Mouse (Mus musculus) heart, postnatal 0 days (tissue): ENCODE data around the gene Ipo4. TPM values are rescaled to one million over a fixed set of nuclear protein-coding genes. Genes with fewer than 3 reads are reported as not detected.

Experiments
- ATAC-seq: fragments of 200-750 bp; cut with Nextera tagmentation; 2 replicates; pipeline ENCODE4 v1.8.0; 2017; ENCODE audit warnings: low read depth, moderate number of reproducible peaks, moderate library complexity; ENCODE audit not compliant: insufficient read depth
- DNase-seq: peaks from one replicate; pipeline ENCODE4 v3.0.0-alpha.2; 2016; ENCODE audit warnings: low spot score
- H3K27ac ChIP-seq: fragments of 300-500 bp; sonication (generic); 2 replicates; pipeline ENCODE4 v1.5.1; 2014; ENCODE audit warnings: low read depth, mild to moderate bottlenecking
- H3K27me3 ChIP-seq: fragments of 300-500 bp; sonication (generic); 2 replicates; pipeline ENCODE4 v1.6.1; 2014; ENCODE audit warnings: low read length, mixed read lengths; ENCODE audit not compliant: control insufficient read depth, insufficient read depth
- H3K36me3 ChIP-seq: fragments of 300-500 bp; sonication (generic); replicated peaks from 2 replicates; pipeline ENCODE4 v1.6.1; 2014; ENCODE audit warnings: low read length, mixed read lengths; ENCODE audit not compliant: control insufficient read depth, insufficient read depth
- H3K4me1 ChIP-seq: fragments of 300-500 bp; sonication (generic); 2 replicates; pipeline ENCODE4 v1.6.1; 2014; ENCODE audit warnings: antibody characterized with exemption; ENCODE audit not compliant: control insufficient read depth, insufficient read depth
- H3K4me2 ChIP-seq: fragments of 300-500 bp; sonication (generic); 2 replicates; pipeline ENCODE4 v1.6.1; 2014; ENCODE audit warnings: low read depth, mild to moderate bottlenecking, low read length, moderate library complexity
- H3K4me3 ChIP-seq: fragments of 300-500 bp; sonication (generic); 2 replicates; pipeline ENCODE4 v1.5.1; 2014; ENCODE audit warnings: low read depth, low read length
- H3K9ac ChIP-seq: fragments of 300-500 bp; sonication (generic); replicated peaks from 2 replicates; pipeline ENCODE4 v1.6.1; 2014; ENCODE audit warnings: low read depth, low read length, mixed read lengths
- H3K9me3 ChIP-seq: fragments of 300-500 bp; sonication (generic); replicated peaks from 2 replicates; pipeline ENCODE4 v1.6.1; 2016; ENCODE audit warnings: low read length; ENCODE audit not compliant: control insufficient read depth
- CTCF ChIP-seq: IDR thresholded peaks from 2 replicates; pipeline ENCODE4 v1.5.1; 2016; ENCODE audit warnings: antibody characterized with exemption, control low read depth, low read depth
- EP300 ChIP-seq: IDR thresholded peaks from 2 replicates; pipeline ENCODE4 v1.6.1; 2016; ENCODE audit warnings: antibody characterized with exemption, low read depth
- WGBS: fragments of 180-500 bp; shearing (Covaris S2); extraction: QIAGEN DNeasy Blood & Tissue Kit; methylation state at CpG from one replicate; pipeline ENCODE4 v1.1.7; 2014; 5-methylcytosine and 5-hydroxymethylcytosine counted together
- polyA plus RNA-seq: library from polyadenylated mRNA; unstranded; fragments of >200 nt; fragmentation: Nextera tagmentation; extraction: Ambion mirVana; gene quantifications from 2 replicates; pipeline ENCODE4 v1.2.1, GENCODE M21; 2015
- total RNA-seq: library from RNA; depleted of rRNA; stranded (reverse); fragments of >200 nt; gene quantifications from 2 replicates; pipeline ENCODE4 v1.2.3, GENCODE M21; 2014; ENCODE audit warnings: low replicate concordance

Gene Ipo4
- total and polyA plus RNA-seq, 2 experiments from 2014 or later = 37.6 to 49.8 TPM

DNA sequence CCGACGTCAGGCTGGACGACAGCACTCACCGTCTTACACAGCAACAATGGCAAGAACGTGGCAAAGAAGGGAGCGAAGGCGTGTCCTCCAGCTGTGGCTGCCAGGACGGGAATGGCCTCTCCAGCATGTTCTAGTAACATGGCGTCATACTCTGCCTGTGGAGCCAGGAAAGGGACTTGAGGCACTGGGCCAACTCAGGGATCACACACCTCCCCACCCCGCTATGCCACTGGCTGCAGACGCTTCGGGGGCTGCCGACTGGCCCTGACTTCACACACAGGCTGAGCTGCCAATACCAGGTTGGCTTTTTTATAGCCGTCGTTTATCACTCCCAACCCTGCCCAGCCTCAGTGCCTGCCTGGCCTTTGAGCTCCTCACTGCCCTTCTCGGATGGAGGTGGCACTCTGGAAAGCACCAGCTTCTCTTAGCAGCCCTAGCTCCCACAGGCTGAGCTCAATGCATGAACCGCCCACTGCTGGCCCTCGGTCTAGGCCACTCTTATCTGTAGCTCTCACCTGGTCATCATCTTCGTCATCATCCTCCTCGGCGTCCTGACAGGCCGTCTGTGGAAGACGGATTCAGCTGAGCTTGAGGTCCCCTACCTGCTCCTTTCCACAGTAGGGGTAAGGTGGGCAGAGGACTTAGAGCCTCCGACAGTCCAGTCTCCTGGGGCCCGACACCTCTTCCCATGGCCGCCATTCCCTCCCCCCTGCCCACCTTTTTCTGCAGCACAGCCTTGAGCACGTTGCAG lies 7.5 kb downstream of the Ipo4 start:
- H3K9ac ChIP-seq = no peak overlapping the region
- H3K27me3 ChIP-seq = no peaks in the 10 kb centered on the region
- TF ChIP-seq EP300 = no peak
- 79% methylated on average over 27 of the region's 27 CpGs for WGBS
- ATAC-seq (0 out of 2 replicates have a peak, but pooled peaks have one; percentile 26), DNase-seq (no peak)
- no peak overlapping the region for H3K4me3 ChIP-seq
- no peak overlapping the region for H3K27ac ChIP-seq
- peaks cover 85% of the 10 kb centered on the region for H3K36me3 ChIP-seq
- no peaks in the 10 kb centered on the region for H3K4me1 ChIP-seq
- H3K9me3 ChIP-seq = no peaks in the 10 kb centered on the region
- H3K4me2 ChIP-seq = no peak overlapping the region

DNA sequence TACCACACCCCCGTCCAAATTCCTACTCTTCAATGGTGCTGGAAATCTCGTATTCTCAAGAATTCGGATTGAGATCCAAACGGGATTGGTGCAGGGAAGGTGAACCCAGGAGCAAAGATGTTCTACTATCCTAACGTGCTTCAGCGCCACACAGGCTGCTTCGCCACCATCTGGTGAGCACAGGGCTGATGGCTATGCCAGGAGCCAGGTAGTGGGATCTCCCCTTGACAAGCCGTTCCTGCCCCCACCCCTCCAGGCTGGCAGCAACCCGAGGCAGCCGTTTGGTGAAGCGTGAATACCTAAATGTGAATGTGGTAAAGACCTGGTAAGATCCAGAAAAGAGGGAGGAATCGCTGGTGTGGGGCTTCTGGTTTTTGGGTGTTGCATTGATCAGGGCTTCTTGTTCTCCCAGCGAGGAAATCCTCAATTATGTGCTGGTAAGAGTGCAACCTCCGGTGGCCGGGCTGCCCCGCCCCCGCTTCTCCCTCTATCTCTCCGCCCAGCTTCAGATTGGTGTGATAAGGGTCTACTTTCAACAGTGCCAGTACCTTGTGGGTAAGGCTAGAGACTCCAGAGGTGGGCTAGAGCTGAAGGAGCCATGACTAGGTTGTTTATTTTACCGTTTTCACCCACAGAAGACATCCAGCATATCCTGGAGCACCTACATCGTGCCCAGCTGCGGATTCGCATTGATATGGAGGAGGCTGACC lies 17.1 kb downstream of the Ipo4 start:
- Histone ChIP-seq H3K36me3 (no peaks in the 10 kb centered on the region), H3K9me3 (no peaks in the 10 kb centered on the region), H3K4me3 (no peak overlapping the region), H3K27me3 (no peaks in the 10 kb centered on the region), H3K27ac (no peak overlapping the region), H3K4me2 (peak overlapping the region; percentile 48), H3K4me1 (no peaks in the 10 kb centered on the region; the same call in 1 of the 2 replicates), H3K9ac (no peak overlapping the region)
- 38% methylated on average over 22 of the region's 22 CpGs for WGBS
- no peak for ATAC-seq
- TF ChIP-seq CTCF = no peak
- no peak for TF ChIP-seq EP300
- no peak for DNase-seq

GRCm38 (mm10) chr14:55617822-55618221 lies 17.9 kb downstream of the Ipo4 start, which contains the start of gene Rec8:
Rec8 (plus strand) TSS chr14:55618037.
- peak within 1 kb of the TSS; percentile 14; the same call in 1 of the 2 replicates for H3K4me3 ChIP-seq

DNA sequence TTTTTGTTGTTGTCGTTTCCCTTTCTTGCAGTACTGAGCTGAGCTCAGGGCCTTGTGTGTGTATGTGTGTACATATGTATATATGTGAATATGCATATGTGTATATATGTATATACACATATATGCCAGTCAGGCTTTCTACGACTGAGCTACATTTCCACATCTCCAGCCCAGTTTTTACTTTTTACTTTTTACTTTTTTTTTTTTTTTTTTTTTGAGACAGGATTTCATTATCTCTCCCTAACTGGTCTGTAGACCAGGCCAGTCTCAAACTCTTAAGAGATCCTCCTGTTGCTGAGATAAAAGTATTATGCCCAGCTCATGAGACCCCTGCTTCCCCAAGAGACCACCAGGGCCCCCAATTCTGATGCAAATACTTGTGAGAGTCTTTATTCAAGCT lies 18.9 kb downstream of the Ipo4 start:
- no peaks in the 10 kb centered on the region for H3K36me3 ChIP-seq
- H3K27ac ChIP-seq = no peak overlapping the region
- 76% methylated on average over 2 of the region's 2 CpGs for WGBS
- DNase-seq (no peak), ATAC-seq (no peak)
- no peak overlapping the region for H3K9ac ChIP-seq
- no peaks in the 10 kb centered on the region; the same call in 1 of the 2 replicates for H3K4me1 ChIP-seq
- H3K9me3 ChIP-seq = no peaks in the 10 kb centered on the region
- H3K4me2 ChIP-seq = no peak overlapping the region
- H3K4me3 ChIP-seq = no peak overlapping the region
- TF ChIP-seq CTCF (no peak), EP300 (no peak)
- no peaks in the 10 kb centered on the region for H3K27me3 ChIP-seq

More at GRCm38 (mm10) chr14:55617822-55618221, 17.9 kb downstream of the Ipo4 start, which contains the start of gene Rec8:
- Histone ChIP-seq H3K27me3 (no peaks in the 10 kb centered on the region), H3K4me2 (peak within 1 kb of the TSS; percentile 48), H3K9ac (no peak within 1 kb of the TSS), H3K27ac (no peak within 1 kb of the TSS), H3K9me3 (no peaks in the 10 kb centered on the region), H3K4me1 (no peaks in the 10 kb centered on the region; the same call in 1 of the 2 replicates), H3K36me3 (no peaks in the 10 kb centered on the region)
- ATAC-seq (peak; percentile 88), DNase-seq (peak; percentile 76)
- TF ChIP-seq EP300 (no peak), CTCF (peak; percentile 43)
- WGBS = 13% methylated on average over 21 of the region's 21 CpGs

DNA sequence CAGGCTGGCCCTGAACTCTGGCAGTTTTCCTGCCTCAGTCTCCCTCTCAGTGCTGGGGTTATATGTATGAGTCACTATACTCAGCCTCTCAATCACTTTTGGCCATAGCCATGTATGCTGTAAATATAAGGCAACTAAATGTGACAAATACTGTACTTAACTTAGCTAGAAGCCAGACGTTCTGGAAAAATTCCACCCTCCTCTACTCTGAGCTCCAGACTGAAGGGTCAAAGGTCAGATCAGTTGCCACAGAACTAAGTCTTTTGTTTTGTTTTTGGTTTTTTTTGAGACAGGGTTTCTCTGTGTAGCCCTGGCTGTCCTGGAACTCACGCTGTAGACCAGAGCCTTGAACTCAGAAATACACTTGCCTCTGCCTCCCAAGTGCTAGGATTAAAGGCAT lies 19.9 kb downstream of the Ipo4 start:
- no peaks in the 10 kb centered on the region for H3K9me3 ChIP-seq
- H3K4me1 ChIP-seq = no peaks in the 10 kb centered on the region; the same call in 1 of the 2 replicates
- DNase-seq (no peak), ATAC-seq (no peak)
- no peaks in the 10 kb centered on the region for H3K27me3 ChIP-seq
- TF ChIP-seq CTCF (no peak), EP300 (no peak)
- 49% methylated on average over 2 of the region's 2 CpGs for WGBS
- H3K9ac ChIP-seq = no peak overlapping the region
- H3K4me3 ChIP-seq = no peak overlapping the region
- no peak overlapping the region for H3K4me2 ChIP-seq
- no peak overlapping the region for H3K27ac ChIP-seq
- H3K36me3 ChIP-seq = peaks cover 1% of the 10 kb centered on the region; the same call in 1 of the 2 replicates
